Mouse (Mus musculus) heart, embryonic 15.5 days (tissue): ENCODE measurements around the gene Hspb7. TPM values are rescaled to one million over a fixed set of nuclear protein-coding genes. Genes with fewer than 3 reads are reported as not detected.
A peak's percentile ranks its signal among the peaks of the same experiment; 100 is the strongest.

Source experiments
- ATAC-seq: fragments of 200-750 bp; cut with Nextera tagmentation; replicated peaks from 2 replicates; pipeline ENCODE4 v1.8.0; 2017; ENCODE audit warnings: low read depth, moderate TSS enrichment; ENCODE audit not compliant: insufficient number of reproducible peaks, insufficient read depth, low FRiP score
- H3K27ac ChIP-seq: fragments of 300-500 bp; sonication (generic); 2 replicates; pipeline ENCODE4 v1.5.1; 2015; ENCODE audit warnings: mild to moderate bottlenecking, inconsistent platforms
- H3K27me3 ChIP-seq: fragments of 300-500 bp; sonication (generic); 2 replicates; pipeline ENCODE4 v1.6.1; 2015; ENCODE audit warnings: inconsistent platforms
- H3K36me3 ChIP-seq: fragments of 300-500 bp; sonication (generic); 2 replicates; pipeline ENCODE4 v1.6.1; 2015; ENCODE audit warnings: mild to moderate bottlenecking, inconsistent platforms
- H3K4me1 ChIP-seq: fragments of 300-500 bp; sonication (generic); replicated peaks from 2 replicates; pipeline ENCODE4 v1.6.1; 2015; ENCODE audit warnings: inconsistent platforms
- H3K4me2 ChIP-seq: fragments of 300-500 bp; sonication (generic); 2 replicates; pipeline ENCODE4 v1.6.1; 2015; ENCODE audit warnings: inconsistent platforms, mild to moderate bottlenecking, moderate library complexity
- H3K4me3 ChIP-seq: fragments of 300-500 bp; sonication (generic); 2 replicates; pipeline ENCODE4 v1.5.1; 2015; ENCODE audit warnings: mild to moderate bottlenecking, inconsistent platforms
- H3K9ac ChIP-seq: fragments of 300-500 bp; sonication (generic); 2 replicates; pipeline ENCODE4 v1.6.1; 2015; ENCODE audit warnings: mild to moderate bottlenecking, inconsistent platforms
- H3K9me3 ChIP-seq: fragments of 300-500 bp; sonication (generic); replicated peaks from 2 replicates; pipeline ENCODE4 v1.6.1; 2016; ENCODE audit warnings: inconsistent platforms
- WGBS: fragments of 180-500 bp; shearing (Covaris S2); methylation state at CpG from one replicate; pipeline ENCODE4 v1.1.7; 2015; ENCODE audit warnings: mixed read lengths; 5-methylcytosine and 5-hydroxymethylcytosine counted together
- polyA plus RNA-seq: library from polyadenylated mRNA; unstranded; fragments of >200 nt; fragmentation: Nextera tagmentation; extraction: Ambion mirVana; gene quantifications from 2 replicates; pipeline ENCODE4 v1.2.1, GENCODE M21; 2015

Gene Hspb7
- polyA plus RNA-seq, 1 experiment from 2014 or later, result 220 TPM

DNA sequence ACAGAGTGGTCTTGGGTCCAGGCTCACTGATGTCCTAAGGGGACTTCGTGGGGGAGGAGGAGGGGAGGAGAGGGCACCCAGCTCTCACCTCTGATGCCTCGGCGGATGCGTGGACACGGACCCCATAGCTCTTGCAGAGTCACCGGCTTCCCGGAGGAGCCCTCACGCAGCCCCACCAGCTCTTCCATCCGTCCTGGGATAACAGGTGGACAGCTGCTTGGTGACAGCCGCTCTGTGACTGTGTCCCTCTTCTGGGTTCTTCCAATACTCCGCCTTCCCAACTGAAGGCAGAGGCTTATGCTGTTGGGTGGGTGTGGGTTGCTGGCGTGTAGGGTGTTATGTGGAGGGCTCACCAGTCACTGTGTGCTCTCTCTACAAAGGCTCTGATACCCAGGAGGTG is 22.7 kb upstream of the Hspb7 start:
- H3K4me3 ChIP-seq, result no peak overlapping the region

DNA sequence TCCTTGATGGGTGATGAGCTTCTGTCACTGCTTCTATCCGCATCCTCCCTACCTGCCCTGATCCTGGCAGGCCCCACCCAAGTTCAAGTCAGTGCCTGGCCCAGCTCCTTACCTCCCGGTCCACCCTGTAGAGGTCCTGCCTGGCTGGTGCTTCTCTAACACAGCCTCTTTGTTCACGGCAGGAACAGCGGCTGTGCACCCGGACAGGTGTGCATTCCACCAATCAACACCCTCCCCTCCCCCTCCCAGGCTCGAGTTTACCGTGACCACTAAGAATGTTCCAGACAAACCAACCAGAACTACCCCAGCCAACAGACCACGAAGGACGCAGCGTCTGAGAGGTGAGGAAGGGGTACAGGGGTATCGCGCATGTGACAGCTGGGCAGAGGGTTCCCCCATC is 22.0 kb upstream of the Hspb7 start, which contains the start of gene Clcnka:
Gene Clcnka, minus strand, starts transcription at position 180 of the 400 bp plus-strand sequence.
- no peak for ATAC-seq
- Histone ChIP-seq H3K4me3 (no peak within 1 kb of the TSS), H3K36me3 (no peaks in the 10 kb centered on the region), H3K4me2 (no peak within 1 kb of the TSS), H3K27ac (no peak within 1 kb of the TSS), H3K27me3 (0 out of 2 replicates have a peak, but pooled peaks cover under 1% of the 10 kb centered on the region), H3K4me1 (peaks cover 6% of the 10 kb centered on the region), H3K9me3 (no peaks in the 10 kb centered on the region), H3K9ac (no peak within 1 kb of the TSS)
- WGBS, result 46% methylated on average over 12 of the region's 12 CpGs

More for the DNA sequence above, 22.7 kb upstream of the Hspb7 start:
- H3K27me3 ChIP-seq, result no peaks in the 10 kb centered on the region
- H3K27ac ChIP-seq, result no peak overlapping the region
- H3K36me3 ChIP-seq, result no peaks in the 10 kb centered on the region
- H3K9me3 ChIP-seq, result no peaks in the 10 kb centered on the region
- H3K4me1 ChIP-seq, result peaks cover 6% of the 10 kb centered on the region
- no peak for ATAC-seq
- H3K9ac ChIP-seq, result no peak overlapping the region
- 73% methylated on average over 12 of the region's 12 CpGs for WGBS
- no peak overlapping the region for H3K4me2 ChIP-seq

DNA sequence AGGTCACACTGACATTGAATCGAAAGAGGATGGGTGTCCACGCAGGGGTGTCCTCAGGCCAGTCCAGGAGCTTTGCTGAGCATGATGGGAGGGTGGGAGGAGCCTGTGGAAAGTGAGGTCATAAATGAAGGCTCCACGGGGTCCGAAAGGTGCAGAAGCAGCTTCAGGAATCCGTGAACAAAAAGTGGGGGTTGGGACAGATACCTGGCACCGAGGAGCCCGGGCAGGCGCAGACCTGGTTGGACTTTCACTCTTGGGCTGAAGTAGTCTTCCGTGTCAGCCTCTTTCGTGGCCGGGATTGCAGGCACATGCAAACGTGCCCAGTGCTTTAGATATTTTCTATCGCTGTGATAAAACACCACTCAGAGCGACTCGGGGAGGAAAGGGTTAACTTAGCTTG is 20.4 kb upstream of the Hspb7 start:
- Histone ChIP-seq H3K9me3 (no peaks in the 10 kb centered on the region), H3K36me3 (no peaks in the 10 kb centered on the region), H3K9ac (no peak overlapping the region), H3K4me3 (no peak overlapping the region), H3K27ac (no peak overlapping the region), H3K4me2 (no peak overlapping the region), H3K4me1 (no peaks in the 10 kb centered on the region; the same call in none of the 2 replicates), H3K27me3 (0 out of 2 replicates have a peak, but pooled peaks cover 3% of the 10 kb centered on the region)
- no peak for ATAC-seq
- 81% methylated on average over 15 of the region's 15 CpGs for WGBS

DNA sequence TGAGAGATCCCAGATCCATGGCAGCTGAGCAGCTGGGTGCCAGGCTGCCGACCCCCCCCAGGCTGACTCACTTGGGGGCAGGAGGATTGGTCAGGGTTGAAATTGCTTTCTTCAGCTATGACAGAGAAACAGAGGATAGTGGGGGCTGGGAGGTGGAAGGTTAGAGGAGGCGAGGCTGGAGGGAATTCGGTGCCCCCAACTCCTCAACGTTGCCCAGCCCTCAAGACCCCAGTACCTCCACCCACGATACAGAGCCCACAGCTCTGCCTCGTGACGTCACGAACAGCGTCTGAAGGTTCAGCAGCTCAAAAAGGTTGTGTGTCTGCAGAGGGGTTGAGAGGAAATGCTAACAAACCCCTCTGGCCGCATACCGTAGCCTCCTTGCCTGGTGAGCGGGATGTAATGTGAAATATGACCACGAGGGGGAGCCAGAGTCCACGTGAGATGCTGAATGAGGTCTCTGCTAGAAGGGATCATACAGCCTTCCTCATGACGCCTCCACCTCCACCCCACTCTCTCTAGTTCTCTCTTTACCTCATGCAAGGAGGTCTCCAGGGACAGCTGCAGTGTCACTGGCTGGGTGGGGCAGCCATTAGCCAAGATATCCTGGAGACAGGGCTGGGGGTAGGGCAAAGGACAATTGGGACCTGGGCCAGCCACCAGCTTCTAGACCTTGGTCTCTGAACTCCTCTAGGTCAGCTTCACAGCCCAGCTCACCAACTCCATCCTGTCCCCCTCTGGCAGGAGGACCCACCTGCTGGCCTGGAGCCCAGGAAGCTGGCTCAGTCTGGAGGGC is 15.9 kb upstream of the Hspb7 start:
- H3K36me3 ChIP-seq, result no peaks in the 10 kb centered on the region
- H3K9me3 ChIP-seq, result no peaks in the 10 kb centered on the region
- H3K4me1 ChIP-seq, result peaks cover 16% of the 10 kb centered on the region
- H3K9ac ChIP-seq, result no peak overlapping the region
- no peak overlapping the region for H3K4me3 ChIP-seq
- ATAC-seq, result peak; percentile 70
- H3K4me2 ChIP-seq, result peak overlapping the region; percentile 40
- H3K27me3 ChIP-seq, result 0 out of 2 replicates have a peak, but pooled peaks cover 3% of the 10 kb centered on the region
- 0 out of 2 replicates have a peak overlapping the region, but pooled peaks have one; percentile 22 for H3K27ac ChIP-seq
- WGBS, result 8% methylated on average over 15 of the region's 15 CpGs

DNA sequence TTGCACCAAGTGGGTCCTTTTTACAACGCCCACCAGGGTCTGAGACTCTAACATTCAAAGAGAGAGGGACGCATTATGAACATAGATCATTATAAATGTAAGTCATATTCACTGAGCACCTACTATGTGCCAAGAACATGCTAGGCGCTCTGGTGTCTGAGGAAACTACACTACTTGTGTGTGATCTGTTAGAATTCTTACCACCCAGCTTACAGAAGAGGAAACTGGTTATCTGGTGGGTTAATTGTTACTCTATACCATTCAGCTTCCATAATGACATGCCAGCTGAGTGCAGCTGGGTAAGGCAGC is 15.3 kb upstream of the Hspb7 start:
- ATAC-seq, result no peak
- H3K36me3 ChIP-seq, result no peaks in the 10 kb centered on the region
- H3K27me3 ChIP-seq, result 0 out of 2 replicates have a peak, but pooled peaks cover 3% of the 10 kb centered on the region
- H3K4me2 ChIP-seq, result no peak overlapping the region
- H3K9ac ChIP-seq, result no peak overlapping the region
- 79% methylated on average over 3 of the region's 3 CpGs for WGBS
- H3K9me3 ChIP-seq, result no peaks in the 10 kb centered on the region
- H3K4me1 ChIP-seq, result peaks cover 16% of the 10 kb centered on the region
- 0 out of 2 replicates have a peak overlapping the region, but pooled peaks have one; percentile 22 for H3K27ac ChIP-seq
- no peak overlapping the region for H3K4me3 ChIP-seq

DNA sequence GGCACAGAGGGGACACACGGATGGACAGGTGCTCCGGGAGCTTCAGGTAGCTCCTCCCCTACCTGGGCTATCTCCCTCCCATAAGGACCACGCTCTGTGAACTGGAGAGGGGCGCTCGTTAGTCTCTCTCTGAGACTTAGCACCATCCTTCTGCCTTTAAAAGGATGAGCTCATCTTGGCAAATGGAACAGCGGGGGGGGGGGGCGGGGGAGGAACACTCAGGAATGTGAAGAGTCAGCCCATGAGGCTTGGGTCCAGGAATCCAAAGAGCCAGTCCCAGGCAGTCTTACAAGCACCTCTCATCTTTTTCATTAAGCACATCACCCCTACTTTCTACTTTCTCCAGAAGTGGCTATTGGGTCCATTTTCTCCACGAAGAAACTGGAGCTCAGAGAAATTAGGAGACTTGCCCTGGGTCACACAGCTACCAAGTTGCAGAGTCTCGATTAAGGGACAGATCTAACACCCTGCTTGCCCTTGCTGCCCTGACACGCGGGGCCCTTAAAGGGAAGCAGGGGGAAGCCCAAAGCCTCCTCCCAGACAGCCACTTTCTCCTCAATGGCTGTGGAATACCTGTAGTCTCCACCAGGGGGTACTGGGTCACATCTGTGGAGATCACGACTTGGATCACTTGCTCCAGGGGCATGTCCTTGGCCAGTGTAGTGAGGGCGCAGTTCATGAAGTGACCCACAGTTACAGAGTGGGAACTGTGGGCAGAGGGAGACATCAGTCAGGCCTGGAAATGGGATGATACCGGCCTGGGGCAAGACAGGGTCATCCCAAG is 13.9 kb upstream of the Hspb7 start:
- Histone ChIP-seq H3K4me3 (no peak overlapping the region), H3K36me3 (no peaks in the 10 kb centered on the region), H3K9me3 (no peaks in the 10 kb centered on the region), H3K4me1 (peaks cover 16% of the 10 kb centered on the region), H3K4me2 (no peak overlapping the region), H3K9ac (peak overlapping the region; percentile 34; the same call in 1 of the 2 replicates), H3K27me3 (0 out of 2 replicates have a peak, but pooled peaks cover 3% of the 10 kb centered on the region), H3K27ac (peak overlapping the region; percentile 59)
- peak; percentile 47; the same call in 1 of the 2 replicates for ATAC-seq
- 31% methylated on average over 14 of the region's 14 CpGs for WGBS

DNA sequence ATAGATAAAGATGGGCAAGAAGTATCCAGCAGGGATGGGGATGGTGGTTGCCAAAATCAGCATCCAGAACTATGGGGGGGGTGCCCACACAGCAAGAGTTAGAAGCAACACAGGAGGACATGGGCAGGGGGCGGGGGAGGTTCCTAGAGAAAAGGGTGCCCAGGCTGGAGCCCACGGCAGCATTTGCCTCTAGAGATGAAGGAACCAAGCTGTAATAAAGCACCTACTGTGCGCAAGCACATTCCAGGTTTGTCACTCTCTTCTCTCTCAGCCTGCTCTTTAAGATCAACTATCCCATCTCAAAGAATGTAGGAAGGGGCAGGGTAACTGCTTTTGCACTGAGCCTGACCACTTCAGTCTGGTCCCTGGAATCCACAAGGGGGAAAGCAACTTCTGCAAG is 12.0 kb upstream of the Hspb7 start:
- no peak for ATAC-seq
- peaks cover 16% of the 10 kb centered on the region for H3K4me1 ChIP-seq
- no peaks in the 10 kb centered on the region for H3K36me3 ChIP-seq
- 0 out of 2 replicates have a peak, but pooled peaks cover 3% of the 10 kb centered on the region for H3K27me3 ChIP-seq
- no peak overlapping the region for H3K9ac ChIP-seq
- no peaks in the 10 kb centered on the region for H3K9me3 ChIP-seq
- H3K4me3 ChIP-seq, result no peak overlapping the region
- H3K27ac ChIP-seq, result no peak overlapping the region
- no peak overlapping the region for H3K4me2 ChIP-seq
- WGBS, result 90% methylated on average over 3 of the region's 3 CpGs

DNA sequence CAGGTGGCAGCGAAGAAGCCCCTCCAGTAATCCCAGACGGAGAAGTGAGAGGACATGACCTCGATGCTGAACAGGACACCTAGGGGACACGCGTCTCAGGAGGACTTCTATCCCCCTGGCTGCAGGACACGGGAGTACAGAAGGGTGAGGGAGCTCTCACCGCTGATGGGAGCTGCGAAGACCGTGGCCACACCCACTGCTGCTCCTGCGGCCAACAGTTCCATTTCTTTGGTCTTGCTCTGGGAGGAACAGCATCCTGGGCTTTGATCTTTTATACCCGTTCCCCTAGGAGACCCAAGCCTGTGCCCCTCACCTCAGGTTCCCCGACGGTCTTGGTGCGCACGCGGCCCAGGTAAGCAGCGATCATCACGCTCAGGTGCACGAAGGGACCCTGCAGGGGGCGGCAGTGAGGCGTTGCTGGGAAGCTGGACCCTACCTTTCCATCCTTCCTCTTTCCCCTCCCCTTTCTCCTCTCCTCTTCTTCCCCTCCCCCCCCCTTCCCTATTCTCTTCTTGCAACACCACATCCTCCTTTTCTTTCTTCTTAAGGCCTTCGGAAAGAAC is 9.1 kb upstream of the Hspb7 start:
- ATAC-seq, result no peak
- H3K4me1 ChIP-seq, result peaks cover 9% of the 10 kb centered on the region
- no peaks in the 10 kb centered on the region for H3K27me3 ChIP-seq
- no peak overlapping the region for H3K4me3 ChIP-seq
- H3K9me3 ChIP-seq, result no peaks in the 10 kb centered on the region
- no peaks in the 10 kb centered on the region for H3K36me3 ChIP-seq
- H3K27ac ChIP-seq, result no peak overlapping the region
- H3K4me2 ChIP-seq, result no peak overlapping the region
- H3K9ac ChIP-seq, result no peak overlapping the region
- WGBS, result 25% methylated on average over 22 of the region's 22 CpGs

DNA sequence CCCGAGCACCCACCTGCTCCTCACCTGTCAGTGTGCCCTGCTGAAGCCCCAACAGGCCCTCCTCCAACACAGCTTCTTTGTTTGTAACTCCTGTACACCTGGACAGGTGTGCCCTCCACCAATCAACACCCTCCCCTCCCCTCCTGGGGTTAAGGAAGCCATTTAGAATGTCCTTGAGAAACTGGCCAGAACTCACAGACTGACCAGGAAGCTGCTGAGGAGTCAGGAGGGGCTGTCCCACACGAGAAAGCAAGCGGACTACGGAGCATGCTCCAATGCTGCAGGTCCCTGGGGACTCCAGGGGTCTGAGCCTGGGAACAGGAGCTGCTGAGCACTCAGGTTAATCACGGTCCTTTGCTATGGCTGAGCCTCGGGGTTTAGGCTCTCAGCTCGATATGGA is 4.7 kb upstream of the Hspb7 start, which contains the start of gene Clcnkb:
Gene Clcnkb, minus strand, starts transcription at position 91 of the 400 bp plus-strand sequence.
- Histone ChIP-seq H3K9ac (no peak within 1 kb of the TSS), H3K4me3 (no peak within 1 kb of the TSS), H3K4me2 (no peak within 1 kb of the TSS), H3K36me3 (no peaks in the 10 kb centered on the region), H3K27ac (no peak within 1 kb of the TSS), H3K9me3 (no peaks in the 10 kb centered on the region), H3K27me3 (no peaks in the 10 kb centered on the region), H3K4me1 (peaks cover 17% of the 10 kb centered on the region)
- 66% methylated on average over 7 of the region's 7 CpGs for WGBS
- ATAC-seq, result no peak

DNA sequence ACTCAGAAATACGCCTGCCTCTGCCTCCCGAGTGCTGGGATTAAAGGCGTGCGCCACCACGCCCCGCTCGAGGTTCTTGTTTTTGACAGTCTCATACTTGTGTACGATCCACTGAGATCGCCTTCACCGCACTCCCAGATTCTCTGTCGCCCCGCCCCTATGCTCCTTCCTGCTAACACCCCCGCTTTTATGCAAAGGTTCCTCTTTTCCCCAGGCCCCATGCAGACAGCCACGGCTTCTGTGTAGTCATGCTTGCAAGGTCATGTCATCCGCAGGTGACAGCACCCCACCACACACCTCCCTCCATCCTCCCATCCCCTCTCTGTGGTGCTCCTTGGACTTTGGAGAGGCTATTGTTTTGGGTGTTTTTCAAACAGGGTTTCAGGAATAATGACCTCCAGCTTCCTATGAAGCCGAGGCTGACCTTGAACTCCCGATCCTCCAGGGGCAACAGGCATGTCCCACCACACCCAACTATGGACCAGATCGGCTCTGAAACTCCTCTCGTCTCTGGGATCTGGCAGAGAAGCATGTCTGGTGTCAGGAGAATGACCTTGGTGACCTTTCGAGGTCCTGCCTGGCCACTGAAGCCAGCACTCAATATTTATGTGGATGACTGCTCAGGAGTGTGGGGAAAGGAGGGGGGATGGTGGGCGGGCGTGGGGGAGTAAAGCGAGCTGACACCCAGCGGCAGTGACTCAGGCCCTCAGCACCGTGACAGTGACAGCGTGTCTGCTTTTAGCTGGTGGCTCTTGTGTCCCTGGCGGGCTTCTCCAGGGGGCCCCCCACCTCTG is 984 bp upstream of the Hspb7 start:
- ATAC-seq, result peak; percentile 8; the same call in 1 of the 2 replicates
- WGBS, result 47% methylated on average over 27 of the region's 27 CpGs
- peaks cover 25% of the 10 kb centered on the region for H3K4me1 ChIP-seq
- no peaks in the 10 kb centered on the region for H3K9me3 ChIP-seq
- no peaks in the 10 kb centered on the region for H3K36me3 ChIP-seq
- no peaks in the 10 kb centered on the region for H3K27me3 ChIP-seq
- peak overlapping the region; percentile 99 for H3K27ac ChIP-seq
- H3K4me3 ChIP-seq, result peak overlapping the region; percentile 34; the same call in 1 of the 2 replicates
- peak overlapping the region; percentile 75 for H3K4me2 ChIP-seq
- peak overlapping the region; percentile 57; the same call in 1 of the 2 replicates for H3K9ac ChIP-seq
